Mouse (Mus musculus): ENCODE data around the gene Rab32.
"Not testable (repeated sequence)": the region's sequence is repeated elsewhere in the genome, so short reads cannot be mapped to it uniquely, and the experiment has no call there.

Rab32 gene

DNA sequence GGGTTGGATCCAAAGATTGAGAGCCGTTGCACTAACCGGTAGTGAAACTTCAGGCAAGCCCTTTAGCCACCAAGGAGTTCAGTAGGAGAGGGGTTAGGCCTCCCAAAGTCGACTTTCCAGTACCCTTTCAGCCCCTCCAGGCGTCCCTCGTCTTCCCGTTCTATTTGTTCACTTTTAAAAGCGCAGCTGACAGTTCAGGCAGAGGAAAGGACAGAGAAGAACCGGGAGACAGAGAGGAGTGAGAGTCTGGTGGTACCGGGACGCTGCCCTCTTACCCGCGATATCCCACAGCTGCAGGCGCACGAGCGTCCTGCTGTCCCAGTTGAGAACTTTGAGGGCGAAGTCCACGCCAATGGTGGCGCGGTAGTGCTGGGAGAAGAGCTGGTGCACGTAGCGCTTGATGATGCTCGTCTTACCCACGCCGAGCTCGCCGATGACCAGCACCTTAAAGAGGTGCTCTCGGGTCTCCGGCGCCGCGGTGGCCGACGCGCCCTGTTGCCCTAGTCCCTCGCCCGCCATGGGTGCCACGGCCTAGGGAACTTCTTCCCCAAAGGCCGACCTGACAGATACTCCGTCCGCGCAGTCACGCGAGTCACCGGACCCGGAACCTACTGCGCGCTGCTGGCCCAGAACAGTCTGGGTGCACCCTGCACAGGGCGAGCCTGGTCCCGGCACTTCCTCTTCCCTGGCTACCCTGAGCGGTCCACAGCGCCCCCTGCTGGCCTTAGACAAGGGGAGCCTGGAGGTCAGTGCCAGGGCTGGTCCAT lies at the start of gene Rab32:
Rab32 (minus strand) TSS at position 696 of the 767 bp plus-strand sequence.
- in situ Hi-C loops (cut with MboI, MseI): loop anchor here (5.0 kb wide), 1 partner anchor 585 kb away; no protein-coding TSS in a partner anchor

GRCm38 (mm10) chr10:10600771-10601170 lies 42.7 kb upstream of the Rab32 start:
- in situ Hi-C loops (cut with MboI, MseI): no loop called here

- in situ Hi-C loops (cut with MboI, MseI): not testable (repeated sequence)
Observed at GRCm38 (mm10) chr10:10597495-10597894, 39.4 kb upstream of the Rab32 start.

GRCm38 (mm10) chr10:10580811-10581210 lies 22.7 kb upstream of the Rab32 start:
- in situ Hi-C loops (cut with MboI, MseI): no loop called here

DNA sequence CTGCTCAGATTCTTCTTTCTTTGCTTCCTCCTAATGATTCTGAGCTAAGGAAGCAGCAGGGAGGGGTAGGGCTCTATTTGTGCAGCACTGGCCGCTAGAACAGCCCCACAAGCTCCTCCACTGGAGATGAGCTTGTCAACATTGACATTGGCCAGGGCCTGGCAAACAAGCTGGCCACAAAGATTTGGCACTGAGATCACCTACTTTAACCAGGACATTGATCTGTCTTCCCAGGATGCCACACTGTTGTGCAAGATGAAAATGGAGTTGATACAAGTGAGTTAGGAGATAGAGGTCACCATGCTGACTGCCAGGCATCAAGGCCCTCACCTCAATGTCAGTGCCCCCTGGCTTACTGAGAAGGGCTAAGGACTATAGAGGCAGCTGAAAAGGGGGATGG lies 21.8 kb upstream of the Rab32 start:
- in situ Hi-C loops (cut with MboI, MseI): no loop called here

- in situ Hi-C loops (cut with MboI, MseI): loop anchor here (5.0 kb wide), 1 partner anchor 584 kb away; no protein-coding TSS in a partner anchor
Observed at GRCm38 (mm10) chr10:10558337-10558711, 259 bp upstream of the Rab32 start.

- in situ Hi-C loops (cut with MboI, MseI): loop anchor here (5.0 kb wide), 1 partner anchor 585 kb away; no protein-coding TSS in a partner anchor
Observed at GRCm38 (mm10) chr10:10557085-10557484, 980 bp downstream of the Rab32 start.

GRCm38 (mm10) chr10:10555676-10556075 lies 2.4 kb downstream of the Rab32 start:
- in situ Hi-C loops (cut with MboI, MseI): loop anchor here (5.0 kb wide), 1 partner anchor 587 kb away; no protein-coding TSS in a partner anchor

DNA sequence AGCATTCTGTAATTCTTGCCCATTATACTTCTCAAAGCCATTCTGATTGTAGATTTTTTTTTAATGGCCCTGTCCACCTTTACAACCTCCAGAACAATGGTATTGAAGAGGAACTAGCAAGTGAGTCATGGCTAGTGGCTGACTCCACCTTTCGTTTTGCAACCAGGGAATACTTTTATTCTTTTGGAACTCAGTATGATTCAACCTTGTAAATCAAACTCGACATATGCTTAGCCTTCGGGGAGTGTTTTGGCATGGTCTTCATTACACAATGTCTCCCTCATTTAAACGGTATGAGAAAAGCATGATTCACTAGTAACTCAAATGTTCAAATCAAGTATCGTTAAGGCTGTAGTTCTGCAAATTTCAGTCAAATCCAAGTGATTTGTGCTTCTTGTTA lies 2.8 kb downstream of the Rab32 start:
- in situ Hi-C loops (cut with MboI, MseI): loop anchor here (5.0 kb wide), 1 partner anchor 587 kb away; no protein-coding TSS in a partner anchor

DNA sequence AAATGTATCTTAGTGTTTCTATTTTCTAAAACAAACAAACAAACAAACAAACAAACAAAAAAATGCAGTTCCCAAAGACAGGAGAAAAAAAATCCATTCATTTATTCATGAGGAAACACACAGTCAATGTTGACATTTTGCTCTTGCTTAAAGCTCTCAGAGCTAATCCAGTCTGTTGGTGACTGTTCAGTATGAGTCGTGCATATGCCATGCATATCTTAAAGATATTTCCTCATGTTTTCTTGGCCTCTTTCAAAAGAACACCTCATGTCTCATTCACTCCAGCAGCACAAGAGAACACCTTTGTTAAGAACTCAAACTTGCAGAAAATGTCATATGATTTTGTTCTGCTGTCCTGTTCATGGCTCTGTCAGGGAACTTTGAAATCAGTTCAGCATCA lies 7.9 kb downstream of the Rab32 start:
- in situ Hi-C loops (cut with MboI, MseI): loop anchor here (5.0 kb wide), 1 partner anchor 193 kb away; no protein-coding TSS in a partner anchor

GRCm38 (mm10) chr10:10546623-10547022 lies 11.4 kb downstream of the Rab32 start:
- in situ Hi-C loops (cut with MboI, MseI): no loop called here

DNA sequence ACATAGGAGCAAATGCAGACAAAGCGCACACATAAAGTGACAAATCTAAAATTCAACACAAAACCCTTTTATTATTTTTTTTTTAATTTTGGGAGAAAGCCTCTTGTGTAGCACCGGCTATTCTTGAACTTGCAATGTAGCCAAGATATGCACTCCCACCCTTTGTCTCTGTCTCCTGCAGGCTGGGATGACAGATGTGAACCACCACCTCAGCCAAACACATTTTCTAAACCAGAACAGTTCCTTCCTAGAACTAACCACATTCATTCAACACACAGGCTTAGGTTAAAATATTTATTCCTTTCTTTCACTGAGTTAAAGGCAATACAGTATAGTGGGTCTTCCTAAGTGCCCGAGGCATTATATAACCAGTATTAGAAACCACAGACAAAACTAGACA lies 13.1 kb downstream of the Rab32 start:
- in situ Hi-C loops (cut with MboI, MseI): no loop called here

All from regulatory T cell (primary cell).